Mouse (Mus musculus): ENCODE measurements around the gene Aldh16a1. TPM values are rescaled to one million over a fixed set of nuclear protein-coding genes. Genes with fewer than 3 reads are reported as not detected.

The Aldh16a1 gene
- polyA plus RNA-seq (2012; rRNA removed), result 28.8 and 40.0 TPM in 2 replicates

GRCm38 (mm10) chr7:45154096-45154992 is at the start of gene Aldh16a1, which contains the start of gene Pih1d1:
Aldh16a1 (minus strand) TSS chr7:45154584.
Pih1d1 (plus strand) TSS chr7:45154303.

GRCm38 (mm10) chr7:45180896-45181477 is 26.6 kb upstream of the Aldh16a1 start, which contains the start of gene Pth2:
Pth2 (plus strand) TSS chr7:45180995.

GRCm38 (mm10) chr7:45179469-45179868 is 25.1 kb upstream of the Aldh16a1 start, which contains the start of gene Gfy:
Gfy (minus strand) TSS chr7:45179569.

GRCm38 (mm10) chr7:45163735-45164490 is 9.5 kb upstream of the Aldh16a1 start, which contains the start of gene Slc17a7:
Slc17a7 (plus strand) TSS chr7:45163949.

GRCm38 (mm10) chr7:45135993-45136567 is 18.3 kb downstream of the Aldh16a1 start, which contains the start of the genes Gm45713 and Flt3l:
Gm45713 (minus strand) TSS chr7:45136231.
Flt3l (minus strand) TSS chr7:45136432.

GRCm38 (mm10) chr7:45128624-45129246 is 25.6 kb downstream of the Aldh16a1 start, which contains the start of gene Rpl13a:
Rpl13a (minus strand) TSS chr7:45128761.

GRCm38 (mm10) chr7:45124224-45125143 is 29.9 kb downstream of the Aldh16a1 start, which contains the start of gene Rps11:
Rps11 (minus strand) TSS chr7:45124439.

GRCm38 (mm10) chr7:45103652-45104180 is 50.7 kb downstream of the Aldh16a1 start, which contains the start of gene Fcgrt:
Fcgrt (minus strand) TSS chr7:45103851.

GRCm38 (mm10) chr7:45092048-45092447 is 62.3 kb downstream of the Aldh16a1 start, which contains the start of gene Rcn3:
Rcn3 (minus strand) TSS chr7:45092221.

Other genes with a start within 250 kb of the Aldh16a1 start
- gene Ap2a1, start 225.1 kb downstream of the Aldh16a1 start, polyA plus RNA-seq (2012; rRNA removed), result 46.2 and 50.4 TPM in 2 replicates
- gene Tsks, start 211.4 kb downstream of the Aldh16a1 start, polyA plus RNA-seq (2012; rRNA removed), result not detected in 2 replicates
- 8.3 and 10.7 TPM in 2 replicates for gene Cpt1c, start 179.7 kb downstream of the Aldh16a1 start, polyA plus RNA-seq (2012; rRNA removed)
- gene Prmt1, start 168.0 kb downstream of the Aldh16a1 start, polyA plus RNA-seq (2012; rRNA removed), result 35.4 and 37.3 TPM in 2 replicates
- gene Irf3, start 156.9 kb downstream of the Aldh16a1 start, polyA plus RNA-seq (2012; rRNA removed), result 42.0 and 48.4 TPM in 2 replicates
- 15.0 and 16.7 TPM in 2 replicates for gene Bcl2l12, start 155.9 kb downstream of the Aldh16a1 start, polyA plus RNA-seq (2012; rRNA removed)
- gene Scaf1, start 138.2 kb downstream of the Aldh16a1 start, polyA plus RNA-seq (2012; rRNA removed), result 39.9 and 41.0 TPM in 2 replicates
- 83.5 and 105 TPM in 2 replicates for gene Rras, start 136.6 kb downstream of the Aldh16a1 start, polyA plus RNA-seq (2012; rRNA removed)
- 6.7 and 6.9 TPM in 2 replicates for gene Prr12, start 101.7 kb downstream of the Aldh16a1 start, polyA plus RNA-seq (2012; rRNA removed)
- gene Nosip, start 92.2 kb downstream of the Aldh16a1 start, polyA plus RNA-seq (2012; rRNA removed), result 34.9 and 38.4 TPM in 2 replicates
- gene Prrg2, start 91.9 kb downstream of the Aldh16a1 start, polyA plus RNA-seq (2012; rRNA removed), result 87.1 and 134 TPM in 2 replicates
- 91.6 and 110 TPM in 2 replicates for gene Rcn3, start 62.4 kb downstream of the Aldh16a1 start, polyA plus RNA-seq (2012; rRNA removed)
- gene Fcgrt, start 50.7 kb downstream of the Aldh16a1 start, polyA plus RNA-seq (2012; rRNA removed), result 25.6 and 32.7 TPM in 2 replicates
- 64.2 and 69.2 TPM in 2 replicates for gene Rps11, start 30.1 kb downstream of the Aldh16a1 start, polyA plus RNA-seq (2012; rRNA removed)
- gene Rpl13a, start 25.8 kb downstream of the Aldh16a1 start, polyA plus RNA-seq (2012; rRNA removed), result 383 and 516 TPM in 2 replicates
- gene Gm45713, start 18.4 kb downstream of the Aldh16a1 start, polyA plus RNA-seq (2012; rRNA removed), result 0.29 TPM in 1 of 2 replicates, not detected in the other
- gene Flt3l, start 18.2 kb downstream of the Aldh16a1 start, polyA plus RNA-seq (2012; rRNA removed), result 13.0 and 17.0 TPM in 2 replicates
- 20.8 and 21.0 TPM in 2 replicates for gene Pih1d1, start 281 bp downstream of the Aldh16a1 start, polyA plus RNA-seq (2012; rRNA removed)
- gene Slc17a7, start 9.4 kb upstream of the Aldh16a1 start, polyA plus RNA-seq (2012; rRNA removed), result 0.02 TPM in 1 of 2 replicates, not detected in the other
- gene Gfy, start 25.0 kb upstream of the Aldh16a1 start, polyA plus RNA-seq (2012; rRNA removed), result 0.05 TPM in 1 of 2 replicates, not detected in the other
- not detected in 2 replicates for gene Pth2, start 26.4 kb upstream of the Aldh16a1 start, polyA plus RNA-seq (2012; rRNA removed)
- 0.10 TPM in 1 of 2 replicates, not detected in the other for gene Ccdc155, start 50.3 kb upstream of the Aldh16a1 start, polyA plus RNA-seq (2012; rRNA removed)
- 12.6 and 13.9 TPM in 2 replicates for gene Dkkl1, start 57.6 kb upstream of the Aldh16a1 start, polyA plus RNA-seq (2012; rRNA removed)
- gene Tead2, start 61.2 kb upstream of the Aldh16a1 start, polyA plus RNA-seq (2012; rRNA removed), result 10.2 and 10.8 TPM in 2 replicates
- gene Cd37, start 84.5 kb upstream of the Aldh16a1 start, polyA plus RNA-seq (2012; rRNA removed), result 6.6 and 13.4 TPM in 2 replicates
- gene Slc6a16, start 86.5 kb upstream of the Aldh16a1 start, polyA plus RNA-seq (2012; rRNA removed), result 0.04 TPM in 1 of 2 replicates, not detected in the other
- gene Slc6a21, start 122.9 kb upstream of the Aldh16a1 start, polyA plus RNA-seq (2012; rRNA removed), result not detected in 2 replicates
- 50.9 and 54.1 TPM in 2 replicates for gene Trpm4, start 179.2 kb upstream of the Aldh16a1 start, polyA plus RNA-seq (2012; rRNA removed)
- 0.43 and 1.2 TPM in 2 replicates for gene Hrc, start 180.7 kb upstream of the Aldh16a1 start, polyA plus RNA-seq (2012; rRNA removed)
- 14.7 and 20.9 TPM in 2 replicates for gene Ppfia3, start 212.4 kb upstream of the Aldh16a1 start, polyA plus RNA-seq (2012; rRNA removed)
- gene Lin7b, start 216.0 kb upstream of the Aldh16a1 start, polyA plus RNA-seq (2012; rRNA removed), result 3.8 and 4.1 TPM in 2 replicates
- 79.4 and 100 TPM in 2 replicates for gene Snrnp70, start 241.2 kb upstream of the Aldh16a1 start, polyA plus RNA-seq (2012; rRNA removed)